Mouse (Mus musculus): ENCODE measurements around the gene Camk1g. TPM values are rescaled to one million over a fixed set of nuclear protein-coding genes. Genes with fewer than 3 reads are reported as not detected.

The Camk1g gene
- not detected in 2 replicates for total RNA-seq (2014; rRNA removed)
- not detected in 2 replicates for polyA plus RNA-seq (2012; rRNA removed)

GRCm38 (mm10) chr1:193370096-193370495, at the start of gene Camk1g:
Gene Camk1g, minus strand, starts transcription at chr1:193370298.
- no peaks in the 10 kb centered on the region for H3K36me3 ChIP-seq (ENCODE audit: control insufficient read depth, insufficient read depth, low read length)
- no peaks in the 10 kb centered on the region for H3K4me1 ChIP-seq (ENCODE audit: control insufficient read depth, insufficient read depth, low read length)
- no peaks in the 10 kb centered on the region for H3K27me3 ChIP-seq (ENCODE audit: control insufficient read depth, insufficient read depth, low read length)
- WGBS: 44% methylated on average over 2 of the region's 2 CpGs
- no peak for TF ChIP-seq CTCF (IDR thresholded peaks at IDR 0.05; ENCODE audit: low read depth, low read length)
- TF ChIP-seq POLR2A (IDR thresholded peaks at IDR 0.05; ENCODE audit: extremely low read depth, insufficient read depth, low read length): no peak
- H3K27ac ChIP-seq (replicated peaks; ENCODE audit: insufficient read depth, low read depth, low read length): no peak within 1 kb of the TSS
- no peak within 1 kb of the TSS for H3K9ac ChIP-seq (ENCODE audit: low read depth, low read length)
- H3K4me3 ChIP-seq (ENCODE audit: insufficient read depth, low read depth, low read length): no peak within 1 kb of the TSS
- no peak for DNase-seq (ENCODE audit: extremely low read depth, low read depth, low spot score)
- H3K79me2 ChIP-seq (ENCODE audit: control insufficient read depth, insufficient read depth, low read length): no peaks in the 10 kb centered on the region

- H3K27me3 ChIP-seq (ENCODE audit: control insufficient read depth, insufficient read depth, low read length): no peaks in the 10 kb centered on the region
- no peaks in the 10 kb centered on the region for H3K36me3 ChIP-seq (ENCODE audit: control insufficient read depth, insufficient read depth, low read length)
- H3K79me2 ChIP-seq (ENCODE audit: control insufficient read depth, insufficient read depth, low read length): no peaks in the 10 kb centered on the region
- peaks cover 4% of the 10 kb centered on the region; the same call in 1 of the 2 replicates for H3K4me1 ChIP-seq (ENCODE audit: control insufficient read depth, insufficient read depth, low read length)
- WGBS: 32% methylated on average over 2 of the region's 2 CpGs
- H3K27ac ChIP-seq (replicated peaks; ENCODE audit: insufficient read depth, low read depth, low read length): no peak overlapping the region
- TF ChIP-seq CTCF (IDR thresholded peaks at IDR 0.05; ENCODE audit: low read depth, low read length) (no peak), POLR2A (IDR thresholded peaks at IDR 0.05; ENCODE audit: extremely low read depth, insufficient read depth, low read length) (no peak)
- DNase-seq (ENCODE audit: extremely low read depth, low read depth, low spot score): no peak
- no peak overlapping the region for H3K4me3 ChIP-seq (ENCODE audit: insufficient read depth, low read depth, low read length)
- H3K9ac ChIP-seq (ENCODE audit: low read depth, low read length): no peak overlapping the region
Observed at GRCm38 (mm10) chr1:193419168-193419567, 49.1 kb upstream of the Camk1g start.

GRCm38 (mm10) chr1:193418656-193419055, 48.6 kb upstream of the Camk1g start:
- no peak for DNase-seq (ENCODE audit: extremely low read depth, low read depth, low spot score)

GRCm38 (mm10) chr1:193414067-193414466, 44.0 kb upstream of the Camk1g start:
- no peaks in the 10 kb centered on the region for H3K27me3 ChIP-seq (ENCODE audit: control insufficient read depth, insufficient read depth, low read length)
- DNase-seq (ENCODE audit: extremely low read depth, low read depth, low spot score): no peak
- no peaks in the 10 kb centered on the region for H3K79me2 ChIP-seq (ENCODE audit: control insufficient read depth, insufficient read depth, low read length)
- no peak overlapping the region for H3K27ac ChIP-seq (replicated peaks; ENCODE audit: insufficient read depth, low read depth, low read length)
- no peaks in the 10 kb centered on the region for H3K4me1 ChIP-seq (ENCODE audit: control insufficient read depth, insufficient read depth, low read length)
- H3K4me3 ChIP-seq (ENCODE audit: insufficient read depth, low read depth, low read length): no peak overlapping the region
- H3K9ac ChIP-seq (ENCODE audit: low read depth, low read length): no peak overlapping the region
- H3K36me3 ChIP-seq (ENCODE audit: control insufficient read depth, insufficient read depth, low read length): no peaks in the 10 kb centered on the region
- WGBS: 86% methylated on average over 4 of the region's 4 CpGs
- TF ChIP-seq CTCF (IDR thresholded peaks at IDR 0.05; ENCODE audit: low read depth, low read length): no peak
- no peak for TF ChIP-seq POLR2A (IDR thresholded peaks at IDR 0.05; ENCODE audit: extremely low read depth, insufficient read depth, low read length)

More at GRCm38 (mm10) chr1:193418656-193419055, 48.6 kb upstream of the Camk1g start:
- Histone ChIP-seq H3K4me3 (ENCODE audit: insufficient read depth, low read depth, low read length) (no peak overlapping the region), H3K79me2 (ENCODE audit: control insufficient read depth, insufficient read depth, low read length) (no peaks in the 10 kb centered on the region), H3K4me1 (ENCODE audit: control insufficient read depth, insufficient read depth, low read length) (peaks cover under 1% of the 10 kb centered on the region; the same call in 1 of the 2 replicates), H3K27me3 (ENCODE audit: control insufficient read depth, insufficient read depth, low read length) (no peaks in the 10 kb centered on the region), H3K9ac (ENCODE audit: low read depth, low read length) (no peak overlapping the region), H3K36me3 (ENCODE audit: control insufficient read depth, insufficient read depth, low read length) (no peaks in the 10 kb centered on the region), H3K27ac (replicated peaks; ENCODE audit: insufficient read depth, low read depth, low read length) (no peak overlapping the region)
- no peak for TF ChIP-seq POLR2A (IDR thresholded peaks at IDR 0.05; ENCODE audit: extremely low read depth, insufficient read depth, low read length)
- TF ChIP-seq CTCF (IDR thresholded peaks at IDR 0.05; ENCODE audit: low read depth, low read length): no peak
- 73% methylated on average over 5 of the region's 5 CpGs for WGBS

GRCm38 (mm10) chr1:193413368-193414000, 43.4 kb upstream of the Camk1g start:
- H3K9ac ChIP-seq (ENCODE audit: low read depth, low read length): no peak overlapping the region
- no peak overlapping the region for H3K4me3 ChIP-seq (ENCODE audit: insufficient read depth, low read depth, low read length)
- no peak for TF ChIP-seq CTCF (IDR thresholded peaks at IDR 0.05; ENCODE audit: low read depth, low read length)
- TF ChIP-seq POLR2A (IDR thresholded peaks at IDR 0.05; ENCODE audit: extremely low read depth, insufficient read depth, low read length): no peak
- no peaks in the 10 kb centered on the region for H3K4me1 ChIP-seq (ENCODE audit: control insufficient read depth, insufficient read depth, low read length)
- no peaks in the 10 kb centered on the region for H3K36me3 ChIP-seq (ENCODE audit: control insufficient read depth, insufficient read depth, low read length)
- no peaks in the 10 kb centered on the region for H3K27me3 ChIP-seq (ENCODE audit: control insufficient read depth, insufficient read depth, low read length)
- no peak overlapping the region for H3K27ac ChIP-seq (replicated peaks; ENCODE audit: insufficient read depth, low read depth, low read length)
- no peak for DNase-seq (ENCODE audit: extremely low read depth, low read depth, low spot score)
- no peaks in the 10 kb centered on the region for H3K79me2 ChIP-seq (ENCODE audit: control insufficient read depth, insufficient read depth, low read length)
- WGBS: 90% methylated on average over 5 of the region's 5 CpGs

GRCm38 (mm10) chr1:193407487-193407886, 37.4 kb upstream of the Camk1g start:
- Histone ChIP-seq H3K4me1 (ENCODE audit: control insufficient read depth, insufficient read depth, low read length) (no peaks in the 10 kb centered on the region), H3K27me3 (ENCODE audit: control insufficient read depth, insufficient read depth, low read length) (no peaks in the 10 kb centered on the region), H3K4me3 (ENCODE audit: insufficient read depth, low read depth, low read length) (no peak overlapping the region), H3K36me3 (ENCODE audit: control insufficient read depth, insufficient read depth, low read length) (no peaks in the 10 kb centered on the region), H3K79me2 (ENCODE audit: control insufficient read depth, insufficient read depth, low read length) (no peaks in the 10 kb centered on the region), H3K9ac (ENCODE audit: low read depth, low read length) (no peak overlapping the region), H3K27ac (replicated peaks; ENCODE audit: insufficient read depth, low read depth, low read length) (no peak overlapping the region)
- no peak for DNase-seq (ENCODE audit: extremely low read depth, low read depth, low spot score)
- no peak for TF ChIP-seq POLR2A (IDR thresholded peaks at IDR 0.05; ENCODE audit: extremely low read depth, insufficient read depth, low read length)
- TF ChIP-seq CTCF (IDR thresholded peaks at IDR 0.05; ENCODE audit: low read depth, low read length): no peak
- 32% methylated on average over 6 of the region's 6 CpGs for WGBS
